Mouse (Mus musculus): ENCODE measurements around the gene Mvp.
A peak's percentile ranks its signal among the peaks of the same experiment; 100 is the strongest.

The Mvp gene

DNA sequence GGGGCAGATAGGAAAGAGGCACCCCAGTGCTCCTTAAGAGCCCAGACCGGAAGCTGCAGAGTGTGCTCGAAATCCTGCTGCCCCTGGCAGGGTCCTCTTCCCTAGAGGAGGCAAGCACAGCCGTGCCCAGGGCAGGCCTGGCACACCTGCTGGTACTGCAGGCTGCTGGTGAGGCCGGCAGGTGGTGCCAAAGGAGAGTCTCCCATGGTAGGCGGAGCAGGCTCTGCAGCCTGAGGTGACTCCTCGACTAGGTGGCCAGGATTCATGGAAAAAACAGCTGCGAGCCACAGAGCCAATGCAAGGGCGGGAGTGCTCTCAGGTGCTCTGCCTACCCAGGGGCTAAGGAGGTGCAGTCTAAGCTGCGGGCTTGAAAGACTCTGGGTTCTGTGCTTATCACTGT, 28.1 kb downstream of the Mvp start:
- peak; percentile 59 for DNase-seq

DNA sequence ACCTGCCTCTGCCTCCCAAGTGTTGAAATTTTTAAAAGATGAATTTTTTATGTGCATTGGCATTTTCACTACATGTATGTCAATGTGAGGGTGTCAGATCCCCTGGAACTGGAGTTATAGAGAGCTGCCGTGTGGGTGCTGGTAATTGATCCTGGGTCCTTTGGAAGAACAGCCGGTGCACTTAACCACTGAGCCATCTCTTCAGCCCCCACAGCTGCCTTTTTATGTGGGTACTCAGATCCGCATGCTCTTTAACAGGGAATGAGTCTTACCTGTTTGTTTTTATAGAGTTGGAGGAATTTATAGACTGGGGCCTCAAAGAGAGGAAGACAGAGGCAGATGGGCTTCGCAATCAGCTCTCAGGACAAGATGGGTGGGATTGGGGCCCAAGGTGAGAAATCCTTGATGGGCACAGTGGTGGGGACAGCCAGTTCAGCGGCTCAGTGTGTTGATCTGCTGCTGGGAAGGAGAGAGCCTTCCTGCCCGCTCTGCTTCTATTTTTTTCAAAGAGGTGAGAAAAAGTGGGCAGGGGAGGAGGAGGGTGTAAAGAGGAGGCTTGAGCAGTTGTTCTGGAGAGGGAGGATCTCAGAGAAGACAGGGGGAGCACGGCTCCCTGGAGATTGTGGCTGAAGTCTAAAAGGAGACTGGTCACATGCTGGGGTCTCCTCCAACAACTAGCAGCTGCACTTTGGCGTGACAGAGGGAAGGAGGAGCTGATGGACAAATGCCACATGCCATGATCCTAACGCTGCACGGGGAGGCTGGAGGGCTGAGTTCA, 29.6 kb downstream of the Mvp start:
- DNase-seq = no peak

DNA sequence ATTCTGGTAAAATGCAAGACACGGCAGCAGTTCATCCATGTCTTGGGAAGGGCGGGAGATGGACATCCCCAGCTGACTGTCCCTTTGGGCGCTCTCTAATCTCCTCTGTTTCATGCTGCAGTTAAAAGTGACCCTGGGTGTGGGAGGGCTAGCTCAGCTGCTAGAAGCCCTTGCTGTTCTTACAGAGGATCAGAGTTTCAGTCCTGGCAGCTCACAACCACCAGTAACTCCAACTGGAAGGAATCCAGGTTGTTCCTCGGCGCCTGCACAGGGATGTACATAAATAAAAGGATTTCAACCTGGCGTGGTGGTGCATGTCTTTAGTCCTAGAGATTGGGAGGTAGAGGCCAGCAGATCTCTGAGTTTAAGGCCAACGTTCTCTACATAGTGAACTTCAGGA, 31.3 kb downstream of the Mvp start:
- no peak for DNase-seq

DNA sequence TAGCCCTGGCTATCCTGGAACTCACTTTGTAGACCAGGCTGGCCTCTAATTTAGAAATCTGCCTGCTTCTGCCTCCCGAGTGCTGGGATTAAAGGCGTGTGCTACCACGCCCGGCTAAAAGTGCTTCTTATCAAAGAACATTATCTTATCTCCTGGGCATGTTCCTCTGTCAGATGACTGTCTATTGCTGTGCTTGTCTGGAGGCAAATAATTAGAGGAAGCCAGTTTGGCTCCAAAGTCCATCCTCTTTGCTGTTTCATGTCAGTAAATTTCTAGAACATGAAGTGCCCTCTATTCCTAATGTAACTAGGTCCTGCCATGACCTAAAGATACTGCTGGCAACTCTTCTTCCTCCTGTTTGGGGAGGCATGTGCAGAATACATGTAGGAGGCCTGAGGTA, 32.4 kb downstream of the Mvp start:
- no peak for DNase-seq

- DNase-seq = no peak
Observed at GRCm38 (mm10) chr7:126981601-126982000, 32.8 kb downstream of the Mvp start.

- no peak for DNase-seq
Observed at GRCm38 (mm10) chr7:126978841-126979240, 35.6 kb downstream of the Mvp start.

GRCm38 (mm10) chr7:126976878-126977459, 37.5 kb downstream of the Mvp start:
- DNase-seq = no peak

GRCm38 (mm10) chr7:126975950-126976866, 38.2 kb downstream of the Mvp start, which contains the start of gene Cdiptos:
TSS of gene Cdiptos (minus strand) at chr7:126976098.
- DNase-seq = peak; percentile 94 to 95

GRCm38 (mm10) chr7:126975893-126975949, 38.7 kb downstream of the Mvp start, which contains the start of gene Cdipt:
TSS of gene Cdipt (plus strand) at chr7:126975914.
- no peak for DNase-seq

DNA sequence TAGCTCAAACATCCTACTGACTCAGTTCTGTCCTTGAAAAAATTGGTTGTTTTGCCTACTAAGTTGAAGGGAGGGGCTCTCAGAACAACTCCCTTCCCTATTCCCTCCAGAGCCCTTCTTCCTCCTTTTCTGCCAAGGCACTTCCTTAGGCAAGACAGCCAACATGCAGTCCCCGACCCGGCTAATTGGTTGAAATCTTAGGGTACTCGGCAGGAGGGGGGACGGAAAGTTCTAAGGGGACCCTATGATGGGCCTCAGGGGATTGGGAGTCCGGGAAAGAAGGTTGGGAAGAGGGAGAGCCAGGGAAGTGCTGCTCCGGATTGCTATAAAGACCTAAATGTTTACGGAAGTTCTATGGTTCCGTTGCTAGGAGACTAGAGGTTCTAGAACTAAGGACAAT, 38.9 kb downstream of the Mvp start:
- no peak for DNase-seq

- no peak for DNase-seq
Observed at GRCm38 (mm10) chr7:126967361-126967760, 47.1 kb downstream of the Mvp start.

- no peak for DNase-seq
Observed at GRCm38 (mm10) chr7:126965568-126965967, 48.9 kb downstream of the Mvp start.

DNA sequence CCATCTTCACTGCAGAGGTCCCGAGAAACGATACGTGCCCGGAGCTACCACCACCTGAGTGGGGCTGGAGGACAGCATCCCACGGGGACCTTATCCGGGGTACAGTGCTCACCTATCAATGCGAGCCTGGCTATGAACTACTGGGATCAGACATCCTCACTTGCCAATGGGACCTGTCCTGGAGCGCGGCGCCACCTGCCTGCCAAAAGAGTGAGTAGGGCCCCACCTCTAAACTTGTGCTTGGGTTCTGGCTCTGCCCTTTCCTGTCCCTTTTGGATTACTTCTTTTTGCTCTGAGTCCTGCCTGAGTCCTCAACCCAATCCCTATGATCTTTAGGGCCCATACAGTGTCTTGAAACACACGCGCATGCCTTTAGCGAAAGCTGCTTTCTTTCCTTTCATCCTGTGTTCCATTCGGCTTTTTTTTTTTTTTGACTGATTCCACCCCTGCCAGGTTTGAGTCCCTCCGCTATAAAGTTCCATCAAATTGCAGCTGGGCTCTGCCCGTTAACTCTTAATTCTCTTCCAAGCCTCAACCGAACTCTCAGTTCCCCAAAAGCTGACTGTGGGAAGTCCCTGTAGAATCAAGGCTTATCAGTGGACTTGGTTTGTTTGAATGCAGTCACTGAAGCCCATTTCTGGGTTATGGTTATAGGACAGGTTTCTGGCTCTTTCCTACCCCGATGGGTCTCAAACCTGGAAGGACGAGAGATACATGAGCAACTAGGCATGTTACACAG, 50.7 kb downstream of the Mvp start:
- DNase-seq = peak; percentile 52 to 54

- DNase-seq = no peak
Observed at GRCm38 (mm10) chr7:126961965-126962364, 52.5 kb downstream of the Mvp start.

GRCm38 (mm10) chr7:126961095-126961494, 53.3 kb downstream of the Mvp start:
- no peak for DNase-seq

GRCm38 (mm10) chr7:126959780-126960179, 54.6 kb downstream of the Mvp start:
- no peak for DNase-seq

- no peak for DNase-seq
Observed at GRCm38 (mm10) chr7:126955125-126955524, 59.3 kb downstream of the Mvp start.

GRCm38 (mm10) chr7:126952646-126953045, 61.8 kb downstream of the Mvp start:
- DNase-seq = peak in 1 of 2 experiments; percentile 32

DNA sequence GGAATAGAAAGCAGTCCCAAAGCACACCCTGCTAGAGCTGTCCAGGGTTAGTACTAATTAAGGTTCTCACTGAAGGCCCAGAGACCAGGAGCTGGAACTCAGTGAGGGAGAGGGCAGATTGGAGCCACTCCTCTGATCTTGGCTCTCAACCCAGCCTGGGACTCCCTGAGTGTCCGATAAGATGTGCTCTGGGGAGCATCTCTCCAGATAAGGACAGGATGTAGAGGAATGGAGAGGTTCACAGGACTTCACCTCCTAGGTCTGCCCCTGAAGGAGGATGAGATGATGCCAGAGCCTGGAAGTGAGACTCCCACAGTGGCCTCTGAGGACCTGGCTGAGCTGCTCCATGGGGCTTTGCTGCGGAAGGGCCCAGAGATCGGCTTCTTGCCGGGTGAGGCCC, 62.7 kb downstream of the Mvp start:
- DNase-seq = no peak

DNA sequence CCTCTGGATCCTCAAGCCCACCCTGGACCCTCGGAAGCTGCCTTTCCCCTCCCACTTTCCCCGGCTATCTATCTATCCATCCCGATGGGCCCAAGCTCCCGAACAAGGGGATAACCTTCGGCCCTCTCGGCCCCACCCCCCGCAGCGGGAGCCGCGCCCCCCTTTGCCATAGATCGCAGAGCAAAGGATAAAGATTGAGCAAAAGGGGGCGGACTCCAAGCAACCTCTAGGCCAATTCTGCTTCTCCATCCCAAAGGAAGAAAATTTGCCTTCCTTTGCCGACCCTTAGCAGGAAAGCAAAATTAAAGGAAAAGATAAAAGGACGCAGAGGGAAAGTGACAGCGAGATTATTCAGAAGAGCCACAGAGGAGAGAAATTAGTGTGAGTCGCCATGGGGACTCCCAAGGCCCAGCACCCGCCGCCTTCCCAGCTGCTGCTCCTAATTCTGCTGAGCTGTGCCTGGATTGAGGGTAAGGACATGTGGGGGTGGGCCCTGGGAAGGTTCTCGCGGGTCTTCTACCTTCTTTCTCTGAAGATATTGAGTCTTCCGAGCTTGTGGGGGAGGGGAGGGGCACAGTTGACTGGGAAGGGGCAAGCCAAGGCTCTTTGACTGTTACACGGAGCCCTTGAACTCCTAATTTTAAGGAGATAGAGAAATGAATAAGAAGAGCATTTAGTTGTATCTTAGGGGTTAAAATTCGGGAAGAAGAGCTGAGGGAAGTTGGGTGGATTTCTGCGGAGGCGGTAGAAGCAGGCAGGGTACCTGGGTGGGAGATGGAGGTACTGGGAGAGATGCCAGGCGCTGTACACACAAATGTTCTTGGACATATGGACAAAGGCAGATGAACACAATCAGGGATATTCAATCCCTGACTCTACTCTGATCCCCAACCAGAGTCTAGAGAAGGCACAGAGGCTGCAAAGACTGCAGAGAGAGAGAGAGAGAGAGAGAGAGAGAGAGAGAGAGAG, 63.5 kb downstream of the Mvp start:
- DNase-seq = no peak

- DNase-seq = peak; percentile 90 to 91
Observed at GRCm38 (mm10) chr7:126949793-126950646, 64.4 kb downstream of the Mvp start, which contains the start of gene Sez6l2. TSS of gene Sez6l2 (plus strand) at chr7:126950563.

All from thymus, postnatal 36 days (tissue).